Mouse (Mus musculus) megakaryocyte, embryonic 14.5 days (primary cell): ENCODE data around the gene Atp9a.

ENCODE experiments used
- FLI1 ChIP-seq: IDR thresholded peaks from 2 replicates; pipeline ENCODE4 v1.6.1; 2012; ENCODE audit warnings: low read length, inconsistent platforms, mixed read lengths
- GATA1 ChIP-seq: IDR thresholded peaks from 3 replicates; pipeline ENCODE4 v1.6.1; 2012; ENCODE audit warnings: mixed read lengths, low read length, inconsistent platforms, borderline replicate concordance

DNA sequence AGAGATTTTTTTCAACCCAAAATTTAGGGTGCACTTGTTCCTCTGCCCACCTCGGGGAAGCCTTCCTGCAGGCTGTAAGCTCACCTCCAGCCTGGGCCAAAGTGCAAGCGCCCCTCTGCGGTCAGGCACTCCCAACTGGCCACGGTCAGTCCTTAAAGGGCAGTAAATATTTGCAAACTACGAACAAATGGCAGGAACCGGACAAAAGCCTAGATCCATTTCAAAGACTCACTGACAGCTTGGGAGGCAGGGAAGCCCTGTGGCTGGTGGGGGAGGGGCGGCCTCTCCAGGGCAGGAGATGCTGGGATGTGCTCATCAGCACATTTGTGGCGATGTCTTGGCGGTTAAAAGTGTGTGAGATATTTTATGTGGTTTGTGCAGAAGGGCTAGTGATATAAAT is 37.8 kb upstream of the Atp9a start:
- TF ChIP-seq GATA1 (no peak), FLI1 (no peak)
